Mouse (Mus musculus) cerebellum, adult 2 months (tissue): ENCODE results near the gene Slc27a1.

Experiments
- CTCF ChIP-seq: fragments of 200-500 bp; IDR thresholded peaks from 2 replicates; pipeline ENCODE4 v1.5.1; 2011; ENCODE audit warnings: low read depth, mild to moderate bottlenecking, control low read depth, low read length, moderate library complexity, borderline replicate concordance; ENCODE audit not compliant: insufficient read depth
- POLR2A ChIP-seq: fragments of 200-500 bp; IDR thresholded peaks from 2 replicates; pipeline ENCODE4 v1.6.1; 2011; ENCODE audit warnings: low read length, control low read depth, borderline replicate concordance; ENCODE audit not compliant: insufficient read depth

DNA sequence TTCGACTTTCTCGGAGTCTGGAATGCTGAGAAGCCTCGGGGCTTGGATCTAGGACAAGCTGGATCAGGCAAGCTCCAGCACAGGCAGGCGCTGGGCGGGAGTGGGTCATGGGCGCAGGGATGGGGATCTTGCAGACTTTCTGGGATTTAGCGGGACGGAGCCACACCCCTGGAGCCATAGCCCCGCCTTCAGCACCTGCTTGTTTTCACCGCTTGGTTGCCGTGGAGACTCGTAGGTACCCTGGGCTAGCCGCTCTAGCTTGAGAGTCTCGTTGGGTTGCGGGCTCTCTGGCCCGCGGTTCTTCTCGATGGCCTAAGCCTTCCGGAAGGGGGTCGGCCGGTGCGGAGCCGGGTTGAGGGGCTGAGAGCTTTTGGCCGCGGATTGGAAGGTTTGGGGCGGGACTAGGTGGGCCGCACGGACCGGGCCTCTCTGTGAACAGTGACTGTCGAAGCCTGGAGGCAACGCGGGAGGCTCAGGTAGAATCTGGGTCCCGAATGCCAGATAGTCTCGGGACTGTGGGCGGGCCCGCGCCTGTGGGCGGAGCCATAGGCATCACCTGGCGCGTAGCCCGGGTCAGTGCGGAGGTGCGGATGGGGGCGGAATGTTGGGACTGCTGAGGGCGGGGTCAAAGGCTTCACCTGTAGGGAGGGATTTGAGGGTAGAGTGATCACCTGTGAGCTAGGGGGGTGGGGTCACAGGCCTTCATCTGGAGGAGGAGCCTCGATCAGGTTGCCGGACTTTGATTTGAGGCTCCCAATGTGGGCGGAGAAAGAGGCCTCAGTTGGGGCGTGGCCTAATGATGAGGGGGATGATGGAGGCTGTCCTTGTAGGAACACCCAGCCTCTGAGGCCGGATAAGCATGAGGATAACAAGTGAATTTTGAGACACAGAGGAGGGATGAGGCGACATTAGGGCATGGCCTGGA, 946 bp downstream of the Slc27a1 start:
- TF ChIP-seq POLR2A (peak; percentile 37; the same call in 1 of the 2 replicates), CTCF (no peak)
